Mouse (Mus musculus): ENCODE results near the gene Trf.

- TF ChIP-seq ZNF384 (IDR thresholded peaks at IDR 0.05; ENCODE audit: low read depth, low read length) (no peak), CHD2 (IDR thresholded peaks at IDR 0.05; ENCODE audit: low read depth, low read length) (no peak), HCFC1 (IDR thresholded peaks at IDR 0.05; ENCODE audit: borderline replicate concordance, insufficient read depth, low read length) (no peak), ZC3H11A (IDR thresholded peaks at IDR 0.05; ENCODE audit: borderline replicate concordance, low read depth, low read length) (no peak)
Measured at GRCm38 (mm10) chr9:103243640-103244039, 13.4 kb upstream of the Trf start.
